Mouse (Mus musculus): ENCODE data around the gene Cacna1e. TPM values are rescaled to one million over a fixed set of nuclear protein-coding genes. Genes with fewer than 3 reads are reported as not detected.

Cacna1e gene
- total and polyA plus RNA-seq, 2 experiments from 2014 or later, result 10.3 to 68.4 TPM

DNA sequence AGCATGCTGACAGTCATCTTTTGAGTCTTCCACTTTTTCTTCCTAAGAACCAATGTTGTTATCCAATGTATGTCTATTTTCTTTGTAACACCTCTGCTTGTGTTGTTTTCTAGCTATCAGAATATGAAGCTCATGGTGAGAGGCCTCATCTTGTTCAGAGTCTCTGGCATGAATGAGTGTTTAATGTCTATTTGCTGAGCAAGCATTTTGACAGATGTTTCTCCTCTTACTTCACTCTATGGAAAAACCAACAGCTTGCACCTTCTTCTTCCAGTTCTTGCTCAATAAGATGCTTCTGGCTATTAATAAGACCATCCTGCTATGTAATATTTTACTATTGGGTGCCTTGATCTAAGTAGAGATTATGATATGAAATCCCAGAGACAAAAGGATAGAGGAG lies 346.9 kb downstream of the Cacna1e start:
- Histone ChIP-seq H3K27me3 (ENCODE audit: insufficient read depth, low read length) (no peaks in the 10 kb centered on the region), H3K4me3 (ENCODE audit: low read depth, low read length) (no peak overlapping the region), H3K4me2 (ENCODE audit: low read depth, low read length, poor library complexity, severe bottlenecking) (no peak overlapping the region), H3K9me3 (ENCODE audit: low read length) (no peaks in the 10 kb centered on the region), H3K27ac (ENCODE audit: low read depth, low read length) (no peak overlapping the region; the same call in 1 of the 2 replicates), H3K36me3 (ENCODE audit: insufficient read depth, low read length) (no peaks in the 10 kb centered on the region), H3K9ac (replicated peaks; ENCODE audit: low read length, poor library complexity, severe bottlenecking) (no peak overlapping the region), H3K4me1 (ENCODE audit: insufficient read depth, low read length) (peaks cover 16% of the 10 kb centered on the region; the same call in 1 of the 2 replicates)
- DNase-seq (ENCODE audit: low spot score), result no peak
- no peak for ATAC-seq (ENCODE audit: low FRiP score)
- no peak for TF ChIP-seq CTCF (IDR thresholded peaks at IDR 0.05)

GRCm38 (mm10) chr1:154536763-154537162 lies 347.5 kb downstream of the Cacna1e start:
- 64% methylated on average over 2 of the region's 2 CpGs for WGBS
- ATAC-seq (ENCODE audit: low FRiP score) (no peak), DNase-seq (ENCODE audit: low spot score) (no peak)
- Histone ChIP-seq H3K9ac (replicated peaks; ENCODE audit: low read length, poor library complexity, severe bottlenecking) (no peak overlapping the region), H3K4me2 (ENCODE audit: low read depth, low read length, poor library complexity, severe bottlenecking) (no peak overlapping the region), H3K27me3 (ENCODE audit: insufficient read depth, low read length) (no peaks in the 10 kb centered on the region), H3K9me3 (ENCODE audit: low read length) (no peaks in the 10 kb centered on the region), H3K36me3 (ENCODE audit: insufficient read depth, low read length) (no peaks in the 10 kb centered on the region), H3K27ac (ENCODE audit: low read depth, low read length) (no peak overlapping the region), H3K4me1 (ENCODE audit: insufficient read depth, low read length) (peaks cover 18% of the 10 kb centered on the region; the same call in 1 of the 2 replicates), H3K4me3 (ENCODE audit: low read depth, low read length) (no peak overlapping the region)
- TF ChIP-seq CTCF (IDR thresholded peaks at IDR 0.05), result no peak

DNA sequence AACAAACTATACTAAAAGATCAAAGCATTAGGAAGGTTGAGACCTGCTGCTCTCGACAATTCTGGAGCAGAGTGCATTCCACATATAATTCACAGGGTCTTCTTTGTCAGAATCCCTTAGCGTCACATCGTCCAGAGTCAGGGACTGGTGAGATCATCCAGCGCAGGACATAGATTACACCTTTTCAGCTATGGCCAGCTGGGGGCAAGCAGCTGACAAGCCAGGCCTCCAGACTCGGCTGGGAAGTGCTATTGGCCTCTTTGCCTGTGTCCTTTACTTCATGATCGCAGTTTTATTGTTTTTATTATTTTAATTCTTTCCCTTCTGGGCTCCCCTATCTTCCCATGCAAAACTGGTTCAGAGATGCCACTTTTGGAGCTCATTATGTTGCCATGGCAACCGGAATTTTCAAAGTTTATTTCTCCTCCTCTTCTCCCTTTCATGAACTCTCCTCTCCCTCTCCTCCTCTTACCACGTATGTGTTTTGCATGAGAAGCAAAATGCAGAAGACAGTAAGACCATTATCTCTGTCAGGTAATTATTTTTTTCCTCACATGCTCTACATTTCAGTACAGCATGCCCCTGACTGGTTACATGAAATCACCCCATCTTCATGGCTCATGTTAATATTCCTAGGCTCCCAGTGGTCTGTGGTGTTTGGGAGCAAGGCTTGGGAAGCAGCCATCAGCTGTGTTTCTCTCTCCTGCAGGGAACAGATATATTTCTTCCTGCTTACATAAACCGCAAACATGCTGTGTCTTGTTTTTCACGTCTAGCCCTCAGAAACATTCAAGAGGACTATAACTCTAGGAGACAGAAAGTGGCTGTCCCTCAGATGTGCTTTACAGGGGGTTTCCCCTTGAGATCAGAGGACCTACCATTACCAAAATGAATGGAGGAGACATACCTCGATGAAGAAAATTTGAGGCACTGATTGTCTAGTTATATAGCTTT lies 351.0 kb downstream of the Cacna1e start:
- DNase-seq (ENCODE audit: low spot score) (peak; percentile 60), ATAC-seq (ENCODE audit: low FRiP score) (no peak)
- Histone ChIP-seq H3K9ac (replicated peaks; ENCODE audit: low read length, poor library complexity, severe bottlenecking) (no peak overlapping the region), H3K27ac (ENCODE audit: low read depth, low read length) (peak overlapping the region; percentile 63; the same call in 1 of the 2 replicates), H3K4me3 (ENCODE audit: low read depth, low read length) (no peak overlapping the region), H3K9me3 (ENCODE audit: low read length) (no peaks in the 10 kb centered on the region), H3K27me3 (ENCODE audit: insufficient read depth, low read length) (no peaks in the 10 kb centered on the region), H3K36me3 (ENCODE audit: insufficient read depth, low read length) (no peaks in the 10 kb centered on the region), H3K4me1 (ENCODE audit: insufficient read depth, low read length) (peaks cover 18% of the 10 kb centered on the region; the same call in 1 of the 2 replicates), H3K4me2 (ENCODE audit: low read depth, low read length, poor library complexity, severe bottlenecking) (no peak overlapping the region)
- no peak for TF ChIP-seq CTCF (IDR thresholded peaks at IDR 0.05)
- 46% methylated on average over 11 of the region's 11 CpGs for WGBS

GRCm38 (mm10) chr1:154529666-154530065 lies 354.6 kb downstream of the Cacna1e start:
- no peak for TF ChIP-seq CTCF (IDR thresholded peaks at IDR 0.05)
- H3K4me3 ChIP-seq (ENCODE audit: low read depth, low read length), result no peak overlapping the region
- no peak overlapping the region for H3K9ac ChIP-seq (replicated peaks; ENCODE audit: low read length, poor library complexity, severe bottlenecking)
- no peak overlapping the region for H3K4me2 ChIP-seq (ENCODE audit: low read depth, low read length, poor library complexity, severe bottlenecking)
- H3K27ac ChIP-seq (ENCODE audit: low read depth, low read length), result no peak overlapping the region
- ATAC-seq (ENCODE audit: low FRiP score) (no peak), DNase-seq (ENCODE audit: low spot score) (no peak)
- no peaks in the 10 kb centered on the region for H3K36me3 ChIP-seq (ENCODE audit: insufficient read depth, low read length)
- H3K4me1 ChIP-seq (ENCODE audit: insufficient read depth, low read length), result peaks cover 18% of the 10 kb centered on the region; the same call in 1 of the 2 replicates
- WGBS, result 92% methylated on average over 4 of the region's 4 CpGs
- no peaks in the 10 kb centered on the region for H3K27me3 ChIP-seq (ENCODE audit: insufficient read depth, low read length)
- no peaks in the 10 kb centered on the region for H3K9me3 ChIP-seq (ENCODE audit: low read length)

DNA sequence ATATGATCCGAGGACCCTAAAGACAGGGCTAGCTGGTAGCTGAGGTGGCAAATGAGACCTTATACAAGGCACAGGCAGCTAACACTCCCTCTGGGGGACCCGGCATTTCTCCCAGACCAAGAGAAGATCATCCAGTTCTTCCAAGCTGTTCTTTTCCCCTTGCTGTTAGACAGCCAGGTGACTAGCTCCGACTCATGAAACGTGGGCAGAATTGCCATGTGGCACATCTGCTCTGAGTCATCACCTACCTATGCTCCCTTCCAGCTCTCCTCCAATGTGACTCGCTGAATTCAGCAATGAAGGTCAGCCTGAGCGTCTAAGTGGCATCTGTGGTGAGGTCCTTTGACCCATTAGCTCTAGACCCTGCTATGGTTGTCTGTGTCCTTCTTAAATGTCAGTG lies 355.5 kb downstream of the Cacna1e start:
- no peak for ATAC-seq (ENCODE audit: low FRiP score)
- Histone ChIP-seq H3K4me1 (ENCODE audit: insufficient read depth, low read length) (peaks cover 15% of the 10 kb centered on the region; the same call in 1 of the 2 replicates), H3K9ac (replicated peaks; ENCODE audit: low read length, poor library complexity, severe bottlenecking) (no peak overlapping the region), H3K27ac (ENCODE audit: low read depth, low read length) (no peak overlapping the region), H3K9me3 (ENCODE audit: low read length) (no peaks in the 10 kb centered on the region), H3K4me3 (ENCODE audit: low read depth, low read length) (no peak overlapping the region), H3K4me2 (ENCODE audit: low read depth, low read length, poor library complexity, severe bottlenecking) (no peak overlapping the region), H3K36me3 (ENCODE audit: insufficient read depth, low read length) (no peaks in the 10 kb centered on the region), H3K27me3 (ENCODE audit: insufficient read depth, low read length) (no peaks in the 10 kb centered on the region)
- WGBS, result 95% methylated on average over 6 of the region's 6 CpGs
- no peak for TF ChIP-seq CTCF (IDR thresholded peaks at IDR 0.05)
- no peak for DNase-seq (ENCODE audit: low spot score)

- H3K9me3 ChIP-seq (ENCODE audit: low read length), result no peaks in the 10 kb centered on the region
- no peaks in the 10 kb centered on the region for H3K27me3 ChIP-seq (ENCODE audit: insufficient read depth, low read length)
- TF ChIP-seq CTCF (IDR thresholded peaks at IDR 0.05), result no peak
- H3K27ac ChIP-seq (ENCODE audit: low read depth, low read length), result no peak overlapping the region
- no peaks in the 10 kb centered on the region for H3K4me1 ChIP-seq (ENCODE audit: insufficient read depth, low read length)
- WGBS, result 91% methylated on average over 2 of the region's 2 CpGs
- no peak overlapping the region for H3K9ac ChIP-seq (replicated peaks; ENCODE audit: low read length, poor library complexity, severe bottlenecking)
- H3K36me3 ChIP-seq (ENCODE audit: insufficient read depth, low read length), result no peaks in the 10 kb centered on the region
- no peak for DNase-seq (ENCODE audit: low spot score)
- H3K4me3 ChIP-seq (ENCODE audit: low read depth, low read length), result no peak overlapping the region
- no peak for ATAC-seq (ENCODE audit: low FRiP score)
- no peak overlapping the region for H3K4me2 ChIP-seq (ENCODE audit: low read depth, low read length, poor library complexity, severe bottlenecking)
Measured at GRCm38 (mm10) chr1:154520715-154521114, 363.6 kb downstream of the Cacna1e start.
